Mouse (Mus musculus) kidney, postnatal 14 days (tissue): ENCODE results near the gene Serpina12.
A peak's percentile ranks its signal among the peaks of the same experiment; 100 is the strongest.

Experiments
- DNase-seq: peaks from one replicate; pipeline ENCODE4 v3.0.0; 2022; ENCODE audit warnings: mixed read lengths

The Serpina12 gene

GRCm38 (mm10) chr12:104002569-104003237 is 41.5 kb downstream of the Serpina12 start:
- DNase-seq, result peak; percentile 61

DNA sequence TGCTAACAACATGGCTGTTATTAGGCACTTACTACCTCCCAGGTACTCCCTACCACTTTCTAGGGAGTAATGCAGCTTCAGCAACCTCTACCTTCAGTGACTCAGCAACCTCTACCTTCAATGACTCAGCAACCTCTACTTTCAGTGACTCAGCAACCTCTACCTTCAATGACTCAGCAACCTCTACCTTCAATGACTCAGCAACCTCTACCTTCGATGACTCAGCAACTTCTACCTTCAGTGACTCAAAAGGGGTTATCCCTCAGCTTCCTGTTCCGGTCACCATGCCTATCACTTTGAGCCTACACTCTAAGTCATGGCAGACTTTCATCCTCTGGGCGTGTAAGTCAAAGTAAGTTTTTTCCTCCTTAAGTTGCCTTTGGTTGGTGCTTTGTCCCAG is 43.6 kb downstream of the Serpina12 start:
- no peak for DNase-seq

DNA sequence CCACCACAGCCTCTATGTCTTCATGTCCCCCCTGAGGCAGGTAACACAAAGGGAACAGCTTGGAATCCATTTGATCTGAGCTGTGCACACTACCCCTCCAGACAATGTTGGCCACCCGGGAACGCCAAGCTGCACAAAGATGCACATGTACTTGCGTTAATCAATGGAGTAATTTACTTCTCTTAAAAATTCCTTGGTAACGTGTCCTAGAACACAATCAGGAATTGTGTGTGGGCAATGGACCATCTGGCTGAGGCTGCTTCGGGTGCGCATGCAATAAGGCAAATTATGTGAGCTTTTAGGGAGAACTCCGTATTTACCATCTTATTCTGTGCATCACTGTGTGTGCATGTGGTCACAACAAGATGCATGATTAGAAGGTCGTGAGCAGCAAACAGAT is 44.6 kb downstream of the Serpina12 start:
- DNase-seq, result no peak

- no peak for DNase-seq
Observed at GRCm38 (mm10) chr12:103996513-103996912, 47.7 kb downstream of the Serpina12 start.

GRCm38 (mm10) chr12:103995292-103996072 is 48.8 kb downstream of the Serpina12 start:
- DNase-seq, result peak; percentile 69

GRCm38 (mm10) chr12:103992945-103993344 is 51.3 kb downstream of the Serpina12 start:
- DNase-seq, result no peak

GRCm38 (mm10) chr12:103989857-103990256 is 54.4 kb downstream of the Serpina12 start, which contains the start of gene Serpina11:
Serpina11 (minus strand) TSS chr12:103989957.
- DNase-seq, result no peak

- DNase-seq, result no peak
Observed at GRCm38 (mm10) chr12:103989514-103989767, 54.8 kb downstream of the Serpina12 start.

- peak; percentile 24 for DNase-seq
Observed at GRCm38 (mm10) chr12:103988754-103989513, 55.3 kb downstream of the Serpina12 start.

DNA sequence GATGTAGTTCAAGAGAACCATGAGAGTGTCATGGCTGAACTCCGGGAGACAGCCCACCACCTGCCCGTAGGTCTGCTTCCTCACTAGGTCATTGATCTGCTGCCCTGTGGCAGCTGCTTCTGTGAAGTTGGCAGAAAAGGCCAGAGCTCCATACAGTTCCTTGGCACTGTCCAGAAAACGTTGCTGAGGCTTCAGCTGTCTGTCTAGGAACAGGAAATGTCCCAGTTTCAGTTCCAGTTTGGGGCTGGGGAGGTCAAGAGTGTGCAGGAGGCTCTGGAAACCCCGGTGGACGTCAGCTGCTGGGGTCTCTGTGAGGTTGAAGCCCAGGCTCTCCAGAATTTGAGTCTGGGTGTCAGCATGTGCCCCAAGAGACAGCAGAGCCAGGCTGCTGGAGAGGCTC is 58.4 kb downstream of the Serpina12 start:
- DNase-seq, result no peak

DNA sequence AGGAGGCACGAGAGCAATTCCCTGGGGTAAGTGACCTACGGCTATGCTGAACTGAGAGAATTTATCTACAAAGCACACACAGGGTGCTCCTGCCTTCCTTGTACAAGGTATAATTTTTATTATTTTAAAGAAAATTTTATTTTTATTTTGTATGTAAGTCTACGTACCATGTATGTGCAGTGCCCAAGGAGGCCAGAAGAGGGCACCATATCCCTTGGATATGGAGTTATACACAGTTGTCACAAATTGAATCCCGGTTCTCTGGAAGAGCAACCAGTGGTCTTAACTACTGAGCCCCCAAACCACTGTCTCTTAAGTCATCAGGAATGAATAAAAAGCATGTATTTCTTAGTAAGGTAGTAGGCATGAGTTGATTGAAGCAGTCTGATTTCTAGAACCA is 59.3 kb downstream of the Serpina12 start:
- peak; percentile 26 for DNase-seq

DNA sequence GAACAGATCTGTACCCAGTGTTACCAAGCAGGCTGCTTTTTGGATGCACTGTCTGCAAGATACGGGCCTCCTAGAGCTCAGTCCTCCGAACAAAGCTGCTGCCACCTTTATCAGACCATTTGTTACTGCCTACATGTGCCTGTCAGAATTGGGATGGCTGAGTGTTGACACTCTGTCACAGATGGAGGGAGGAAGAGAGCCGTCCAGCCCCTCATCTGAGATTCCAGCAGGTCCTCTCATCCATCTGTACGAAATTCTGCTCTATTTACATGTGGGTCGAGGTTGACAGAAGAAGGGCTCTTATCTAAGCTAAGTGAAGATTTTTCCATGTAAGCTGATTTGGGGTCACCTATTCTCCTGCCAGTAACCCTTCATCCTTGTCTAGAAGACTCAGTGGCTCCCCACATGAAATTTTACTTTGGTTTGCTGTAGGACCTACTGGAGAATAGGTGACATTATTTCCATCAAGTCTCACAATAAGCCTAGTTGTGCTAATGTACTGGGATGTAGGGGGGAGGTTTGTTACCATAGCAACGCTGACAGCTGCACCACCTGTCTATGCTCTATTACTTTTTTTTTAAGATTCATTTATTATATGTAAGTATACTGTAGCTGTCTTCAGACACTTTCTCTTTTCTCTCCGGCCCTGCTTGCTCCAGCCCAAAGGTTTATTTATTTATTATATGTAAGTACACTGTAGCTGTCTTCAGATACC is 62.4 kb downstream of the Serpina12 start:
- no peak for DNase-seq
